Mouse (Mus musculus): ENCODE measurements at regions not wholly inside any gene's neighbourhood (a gene's known extent, or its start where the extent isn't known, plus 50 kb on each side); places are given as distances from the start of the nearest gene placed in this dataset.

- no peaks in the 10 kb centered on the region for H3K36me3 ChIP-seq (ENCODE audit: insufficient read depth, low read length)
- no peak overlapping the region for H3K4me3 ChIP-seq (replicated peaks; ENCODE audit: low read length)
- H3K27me3 ChIP-seq (ENCODE audit: insufficient read depth, low read length): no peaks in the 10 kb centered on the region
- TF ChIP-seq POU5F1 (IDR thresholded peaks at IDR 0.05; ENCODE audit: borderline replicate concordance, low read length) (no peak), NANOG (IDR thresholded peaks at IDR 0.05; ENCODE audit: borderline replicate concordance, low read length) (no peak), CTCF (conservative IDR thresholded peaks at IDR 0.05; ENCODE audit: low read length) (no peak)
- H3K4me1 ChIP-seq (replicated peaks; ENCODE audit: low read depth, low read length): no peaks in the 10 kb centered on the region
- no peaks in the 10 kb centered on the region for H3K9me3 ChIP-seq (ENCODE audit: low read length)
Observed at GRCm38 (mm10) chr11:63779371-63779770, 142.7 kb downstream of the Hs3st3b1 start.

GRCm38 (mm10) chr11:63781967-63782915 is 139.8 kb downstream of the Hs3st3b1 start:
- Histone ChIP-seq H3K4me1 (replicated peaks; ENCODE audit: low read depth, low read length) (no peaks in the 10 kb centered on the region), H3K9me3 (ENCODE audit: low read length) (no peaks in the 10 kb centered on the region), H3K27me3 (ENCODE audit: insufficient read depth, low read length) (peaks cover 2% of the 10 kb centered on the region; the same call in 1 of the 2 replicates), H3K36me3 (ENCODE audit: insufficient read depth, low read length) (no peaks in the 10 kb centered on the region), H3K4me3 (replicated peaks; ENCODE audit: low read length) (no peak overlapping the region)
- no peak for TF ChIP-seq CTCF (conservative IDR thresholded peaks at IDR 0.05; ENCODE audit: low read length)
- TF ChIP-seq POU5F1 (IDR thresholded peaks at IDR 0.05; ENCODE audit: borderline replicate concordance, low read length): no peak
- no peak for TF ChIP-seq NANOG (IDR thresholded peaks at IDR 0.05; ENCODE audit: borderline replicate concordance, low read length)

GRCm38 (mm10) chr11:63785281-63785886 is 136.7 kb downstream of the Hs3st3b1 start:
- Histone ChIP-seq H3K27me3 (ENCODE audit: insufficient read depth, low read length) (peaks cover 2% of the 10 kb centered on the region; the same call in 1 of the 2 replicates), H3K9me3 (ENCODE audit: low read length) (no peaks in the 10 kb centered on the region), H3K36me3 (ENCODE audit: insufficient read depth, low read length) (no peaks in the 10 kb centered on the region), H3K4me1 (replicated peaks; ENCODE audit: low read depth, low read length) (no peaks in the 10 kb centered on the region), H3K4me3 (replicated peaks; ENCODE audit: low read length) (no peak overlapping the region)
- TF ChIP-seq CTCF (conservative IDR thresholded peaks at IDR 0.05; ENCODE audit: low read length): no peak
- no peak for TF ChIP-seq NANOG (IDR thresholded peaks at IDR 0.05; ENCODE audit: borderline replicate concordance, low read length)
- TF ChIP-seq POU5F1 (IDR thresholded peaks at IDR 0.05; ENCODE audit: borderline replicate concordance, low read length): no peak

GRCm38 (mm10) chr11:63785965-63786364 is 136.1 kb downstream of the Hs3st3b1 start:
- Histone ChIP-seq H3K4me3 (replicated peaks; ENCODE audit: low read length) (no peak overlapping the region), H3K4me1 (replicated peaks; ENCODE audit: low read depth, low read length) (no peaks in the 10 kb centered on the region), H3K36me3 (ENCODE audit: insufficient read depth, low read length) (no peaks in the 10 kb centered on the region), H3K9me3 (ENCODE audit: low read length) (no peaks in the 10 kb centered on the region), H3K27me3 (ENCODE audit: insufficient read depth, low read length) (peaks cover 4% of the 10 kb centered on the region; the same call in 1 of the 2 replicates)
- TF ChIP-seq POU5F1 (IDR thresholded peaks at IDR 0.05; ENCODE audit: borderline replicate concordance, low read length): no peak
- TF ChIP-seq NANOG (IDR thresholded peaks at IDR 0.05; ENCODE audit: borderline replicate concordance, low read length): no peak
- no peak for TF ChIP-seq CTCF (conservative IDR thresholded peaks at IDR 0.05; ENCODE audit: low read length)

- H3K36me3 ChIP-seq (ENCODE audit: insufficient read depth, low read length): no peaks in the 10 kb centered on the region
- TF ChIP-seq POU5F1 (IDR thresholded peaks at IDR 0.05; ENCODE audit: borderline replicate concordance, low read length) (no peak), CTCF (conservative IDR thresholded peaks at IDR 0.05; ENCODE audit: low read length) (no peak), NANOG (IDR thresholded peaks at IDR 0.05; ENCODE audit: borderline replicate concordance, low read length) (no peak)
- no peaks in the 10 kb centered on the region for H3K9me3 ChIP-seq (ENCODE audit: low read length)
- H3K4me1 ChIP-seq (replicated peaks; ENCODE audit: low read depth, low read length): peaks cover 4% of the 10 kb centered on the region; the same call in 1 of the 2 replicates
- no peak overlapping the region for H3K4me3 ChIP-seq (replicated peaks; ENCODE audit: low read length)
- H3K27me3 ChIP-seq (ENCODE audit: insufficient read depth, low read length): peaks cover 16% of the 10 kb centered on the region
Observed at GRCm38 (mm10) chr11:63789473-63790120, 132.5 kb downstream of the Hs3st3b1 start.

- TF ChIP-seq CTCF (conservative IDR thresholded peaks at IDR 0.05; ENCODE audit: low read length): no peak
- TF ChIP-seq NANOG (IDR thresholded peaks at IDR 0.05; ENCODE audit: borderline replicate concordance, low read length): no peak
- TF ChIP-seq POU5F1 (IDR thresholded peaks at IDR 0.05; ENCODE audit: borderline replicate concordance, low read length): no peak
- Histone ChIP-seq H3K27me3 (ENCODE audit: insufficient read depth, low read length) (peaks cover 16% of the 10 kb centered on the region), H3K4me1 (replicated peaks; ENCODE audit: low read depth, low read length) (peaks cover 4% of the 10 kb centered on the region; the same call in 1 of the 2 replicates), H3K36me3 (ENCODE audit: insufficient read depth, low read length) (no peaks in the 10 kb centered on the region), H3K4me3 (replicated peaks; ENCODE audit: low read length) (no peak overlapping the region), H3K9me3 (ENCODE audit: low read length) (no peaks in the 10 kb centered on the region)
Observed at GRCm38 (mm10) chr11:63791004-63791862, 130.9 kb downstream of the Hs3st3b1 start.

GRCm38 (mm10) chr11:63793732-63794503 is 128.2 kb downstream of the Hs3st3b1 start:
- peaks cover 13% of the 10 kb centered on the region; the same call in 1 of the 2 replicates for H3K27me3 ChIP-seq (ENCODE audit: insufficient read depth, low read length)
- no peak overlapping the region for H3K4me3 ChIP-seq (replicated peaks; ENCODE audit: low read length)
- TF ChIP-seq NANOG (IDR thresholded peaks at IDR 0.05; ENCODE audit: borderline replicate concordance, low read length): no peak
- TF ChIP-seq POU5F1 (IDR thresholded peaks at IDR 0.05; ENCODE audit: borderline replicate concordance, low read length): no peak
- TF ChIP-seq CTCF (conservative IDR thresholded peaks at IDR 0.05; ENCODE audit: low read length): peak; percentile 65
- peaks cover 4% of the 10 kb centered on the region; the same call in 1 of the 2 replicates for H3K4me1 ChIP-seq (replicated peaks; ENCODE audit: low read depth, low read length)
- H3K36me3 ChIP-seq (ENCODE audit: insufficient read depth, low read length): no peaks in the 10 kb centered on the region
- no peaks in the 10 kb centered on the region for H3K9me3 ChIP-seq (ENCODE audit: low read length)

Measured in E14TG2a.4 (cell line).